Comparison of ENCODE assay signal across 26 mouse cellular contexts in genomic region chr8:103378545-103378944, GRCm38 (mm10).
DNase-seq lines count a peak whose midpoint lies in the region; ATAC-seq lines count a peak whose summit lies in the region.
"Had no signal": no experiment of that assay in that cellular context is flagged by ENCODE, and none has a peak within 500 bp of the region (broad histone marks: within the 10 kb centered on the region; RNA-seq: fewer than 3 reads in every experiment).

No protein-coding gene starts in this region.

- DNase-seq in forebrain, embryonic 10.5 days (ENCODE audit: extremely low spot score, low spot score): no peak
- no peak for DNase-seq in forebrain, embryonic 14.5 days (ENCODE audit: low spot score)
- DNase-seq in kidney, postnatal 10 days: no peak
- no peak for DNase-seq in lung, postnatal 25 days (ENCODE audit: low spot score)
- no peak for DNase-seq in spleen, postnatal 14 days (ENCODE audit: low spot score in 2 of 2)
- DNase-seq: adrenal gland, postnatal 10 days; adrenal gland, postnatal 36 days; B cell, adult 2 months; cerebellum, adult 18-20 months; cerebellum, adult 9-10 months; cerebellum, postnatal 14 days; embryo, embryonic 11 days; gastrocnemius, postnatal 10 days; gastrocnemius, postnatal 36 days; heart, postnatal 36 days had no signal

- H3K9me3 ChIP-seq in forebrain, embryonic 10.5 days: no peaks in the 10 kb centered on the region
- no peaks in the 10 kb centered on the region for H3K9me3 ChIP-seq in forebrain, embryonic 14.5 days (replicated peaks; ENCODE audit: control insufficient read depth, low read length)
- no peaks in the 10 kb centered on the region for H3K9me3 ChIP-seq in kidney, embryonic 14.5 days (ENCODE audit: control insufficient read depth, low read length)
- H3K9me3 ChIP-seq in lung, embryonic 16.5 days (ENCODE audit: control insufficient read depth, low read length): no peaks in the 10 kb centered on the region
- H3K9me3 ChIP-seq: embryonic facial prominence, embryonic 15.5 days; forebrain, embryonic 12.5 days; hindbrain, embryonic 10.5 days; hindbrain, embryonic 13.5 days had no signal

- H3K4me1 ChIP-seq in forebrain, embryonic 10.5 days: peaks cover 10% of the 10 kb centered on the region
- no peaks in the 10 kb centered on the region for H3K4me1 ChIP-seq in forebrain, embryonic 14.5 days (ENCODE audit: control insufficient read depth, insufficient read depth, low read length)
- H3K4me1 ChIP-seq in kidney, embryonic 14.5 days (ENCODE audit: control insufficient read depth, insufficient read depth, low read length): 0 out of 2 replicates have a peak, but pooled peaks cover 4% of the 10 kb centered on the region
- 0 out of 2 replicates have a peak, but pooled peaks cover 3% of the 10 kb centered on the region for H3K4me1 ChIP-seq in lung, embryonic 16.5 days (replicated peaks; ENCODE audit: control insufficient read depth, insufficient read depth, low read length)
- H3K4me1 ChIP-seq: forebrain, embryonic 12.5 days had no signal

- H3K4me2 ChIP-seq in forebrain, embryonic 14.5 days (ENCODE audit: low read length): no peak overlapping the region
- no peak overlapping the region for H3K4me2 ChIP-seq in kidney, embryonic 14.5 days (replicated peaks; ENCODE audit: low read depth, low read length)
- no peak overlapping the region for H3K4me2 ChIP-seq in lung, embryonic 16.5 days (ENCODE audit: low read depth, low read length)
- H3K4me2 ChIP-seq: embryonic facial prominence, embryonic 15.5 days; forebrain, embryonic 12.5 days; heart, embryonic 11.5 days; hindbrain, embryonic 13.5 days had no signal

- no peak overlapping the region for H3K9ac ChIP-seq in forebrain, embryonic 14.5 days (ENCODE audit: low read length)
- no peak overlapping the region for H3K9ac ChIP-seq in kidney, embryonic 14.5 days (ENCODE audit: low read depth, low read length)
- no peak overlapping the region for H3K9ac ChIP-seq in lung, embryonic 16.5 days (ENCODE audit: low read length)
- H3K9ac ChIP-seq: embryonic facial prominence, embryonic 15.5 days; forebrain, embryonic 12.5 days; hindbrain, embryonic 13.5 days had no signal

- ATAC-seq in forebrain, embryonic 14.5 days: no peak
- ATAC-seq in kidney, embryonic 14.5 days (ENCODE audit: low FRiP score, low TSS enrichment): peak; percentile 40; the same call in 1 of the 2 replicates
- ATAC-seq in lung, embryonic 16.5 days (ENCODE audit: low read depth): peak; percentile 52; the same call in 1 of the 2 replicates
- ATAC-seq: forebrain, embryonic 16.5 days; hindbrain, embryonic 16.5 days; Patski had no signal

- 48% methylated on average over 3 of the region's 3 CpGs for WGBS in forebrain, embryonic 10.5 days
- 63% methylated on average over 3 of the region's 3 CpGs for WGBS in forebrain, embryonic 14.5 days
- WGBS in kidney, embryonic 14.5 days: 8% methylated on average over 3 of the region's 3 CpGs
- 6% methylated on average over 3 of the region's 3 CpGs for WGBS in lung, embryonic 16.5 days

- peaks cover 15% of the 10 kb centered on the region; the same call in 1 of the 2 replicates for H3K27me3 ChIP-seq in forebrain, embryonic 10.5 days (ENCODE audit: poor library complexity, severe bottlenecking)
- H3K27me3 ChIP-seq in forebrain, embryonic 14.5 days (replicated peaks; ENCODE audit: control insufficient read depth, insufficient read depth, low read length): no peaks in the 10 kb centered on the region
- H3K27me3 ChIP-seq in kidney, embryonic 14.5 days (ENCODE audit: control insufficient read depth, insufficient read depth, low read length): no peaks in the 10 kb centered on the region
- H3K27me3 ChIP-seq in lung, embryonic 16.5 days (ENCODE audit: control insufficient read depth, insufficient read depth, low read depth, low read length): no peaks in the 10 kb centered on the region
- H3K27me3 ChIP-seq: embryonic facial prominence, embryonic 15.5 days; forebrain, embryonic 12.5 days; hindbrain, embryonic 13.5 days; Patski had no signal

- H3K4me3 ChIP-seq in forebrain, embryonic 10.5 days: no peak overlapping the region
- H3K4me3 ChIP-seq in forebrain, embryonic 14.5 days (ENCODE audit: low read depth, low read length): no peak overlapping the region
- H3K4me3 ChIP-seq in kidney, embryonic 14.5 days (ENCODE audit: low read length): no peak overlapping the region
- no peak overlapping the region for H3K4me3 ChIP-seq in lung, embryonic 16.5 days (ENCODE audit: low read length)
- H3K4me3 ChIP-seq: embryonic facial prominence, embryonic 15.5 days; forebrain, embryonic 12.5 days; hindbrain, embryonic 10.5 days; hindbrain, embryonic 13.5 days had no signal

- 0 out of 2 replicates have a peak overlapping the region, but pooled peaks have one; percentile 11 for H3K27ac ChIP-seq in forebrain, embryonic 10.5 days
- H3K27ac ChIP-seq in forebrain, embryonic 14.5 days (ENCODE audit: low read depth, low read length): no peak overlapping the region
- no peak overlapping the region for H3K27ac ChIP-seq in kidney, embryonic 14.5 days (ENCODE audit: low read depth, low read length)
- H3K27ac ChIP-seq in lung, embryonic 16.5 days (ENCODE audit: low read length): no peak overlapping the region
- H3K27ac ChIP-seq: embryonic facial prominence, embryonic 15.5 days; forebrain, embryonic 12.5 days; hindbrain, embryonic 10.5 days; hindbrain, embryonic 13.5 days had no signal

- no peaks in the 10 kb centered on the region for H3K36me3 ChIP-seq in forebrain, embryonic 10.5 days (replicated peaks)
- no peaks in the 10 kb centered on the region for H3K36me3 ChIP-seq in forebrain, embryonic 14.5 days (ENCODE audit: control insufficient read depth, insufficient read depth, low read length)
- no peaks in the 10 kb centered on the region for H3K36me3 ChIP-seq in kidney, embryonic 14.5 days (ENCODE audit: control insufficient read depth, insufficient read depth, low read length)
- H3K36me3 ChIP-seq in lung, embryonic 16.5 days (ENCODE audit: control insufficient read depth, insufficient read depth, low read length): no peaks in the 10 kb centered on the region
- H3K36me3 ChIP-seq: embryonic facial prominence, embryonic 15.5 days; forebrain, embryonic 12.5 days; G1E; hindbrain, embryonic 10.5 days; hindbrain, embryonic 13.5 days had no signal
